In genomic region chr14:24983279-24983678, GRCm38 (mm10) we compare ENCODE assay signal across 9 mouse cellular contexts.
DNase-seq lines count a peak whose midpoint lies in the region; ATAC-seq and TF ChIP-seq lines count a peak whose summit lies in the region.
"Had no signal": no experiment of that assay in that cellular context is flagged by ENCODE, and none has a peak within 500 bp of the region (broad histone marks: within the 10 kb centered on the region; RNA-seq: fewer than 3 reads in every experiment).

No protein-coding gene starts in this region.

- no peaks in the 10 kb centered on the region for H3K36me3 ChIP-seq in heart, embryonic 12.5 days
- H3K36me3 ChIP-seq: heart, embryonic 10.5 days had no signal

- TF ChIP-seq POLR2A in bone marrow, adult 2 months (IDR thresholded peaks at IDR 0.05; ENCODE audit: borderline replicate concordance, control insufficient read depth, low read depth, low read length): no peak

- no peak for ATAC-seq in heart, embryonic 12.5 days (ENCODE audit: insufficient number of reproducible peaks, low FRiP score)

- peaks cover 5% of the 10 kb centered on the region; the same call in 1 of the 2 replicates for H3K4me1 ChIP-seq in heart, embryonic 12.5 days (replicated peaks)
- no peaks in the 10 kb centered on the region for H3K4me1 ChIP-seq in bone marrow, adult 2 months (ENCODE audit: control insufficient read depth, insufficient read depth, low read length)

- DNase-seq in heart, postnatal 4 days: peak; percentile 31
- peak; percentile 49 for DNase-seq in 3T3-L1 (ENCODE audit: low read depth, low spot score)
- peak; percentile 31 for DNase-seq in lung, postnatal 10 days
- DNase-seq in Muller cell, postnatal 12 days (ENCODE audit: inconsistent ontology term): no peak
- no peak for DNase-seq in right cerebral cortex, postnatal 14 days
- DNase-seq in layer of hippocampus, postnatal 36 days: no peak

- no peak overlapping the region for H3K9ac ChIP-seq in heart, embryonic 12.5 days

- no peak overlapping the region for H3K4me3 ChIP-seq in heart, embryonic 12.5 days
- H3K4me3 ChIP-seq in bone marrow, adult 2 months (replicated peaks; ENCODE audit: control insufficient read depth, low read depth, low read length): no peak overlapping the region
- H3K4me3 ChIP-seq: heart, embryonic 10.5 days had no signal

- no peak overlapping the region for H3K4me2 ChIP-seq in heart, embryonic 12.5 days

- H3K9me3 ChIP-seq in heart, embryonic 12.5 days (replicated peaks): no peaks in the 10 kb centered on the region; the same call in 1 of the 2 replicates
- H3K9me3 ChIP-seq: heart, embryonic 10.5 days had no signal

- H3K27me3 ChIP-seq in heart, embryonic 12.5 days (replicated peaks): 0 out of 2 replicates have a peak, but pooled peaks cover 5% of the 10 kb centered on the region

- no peak overlapping the region for H3K27ac ChIP-seq in heart, embryonic 12.5 days (ENCODE audit: poor library complexity, severe bottlenecking)
- no peak overlapping the region for H3K27ac ChIP-seq in bone marrow, adult 2 months (ENCODE audit: control insufficient read depth, insufficient read depth, low read depth, low read length, poor library complexity)
- H3K27ac ChIP-seq: heart, embryonic 10.5 days had no signal

- peak; percentile 55; the same call in 1 of the 2 replicates for TF ChIP-seq CTCF in bone marrow, adult 2 months (IDR thresholded peaks at IDR 0.05; ENCODE audit: control insufficient read depth, insufficient read depth, low read length)

Comparison
In these comparisons a context has a peak if more than half of its experiments do, and no peak if none do; other contexts are left out.
1. DNase-seq: peak in heart, postnatal 4 days (single experiment), 3T3-L1 (single experiment) and lung, postnatal 10 days (single experiment); none in Muller cell, postnatal 12 days (single experiment), right cerebral cortex, postnatal 14 days (single experiment) and layer of hippocampus, postnatal 36 days (0 of 2).